Mouse (Mus musculus) kidney, postnatal 25 days (tissue): ENCODE data around the gene Tfip11.
A peak's percentile ranks its signal among the peaks of the same experiment; 100 is the strongest.
"Not testable (repeated sequence)": the region's sequence is repeated elsewhere in the genome, so short reads cannot be mapped to it uniquely, and the experiment has no call there.

Source experiments
- DNase-seq, 2 experiments: peaks; one replicate each; pipeline ENCODE4 v3.0.0; 2021; ENCODE audit warnings: mixed read lengths in 2 of 2

Tfip11 gene

GRCm38 (mm10) chr5:112290536-112290880 lies 35.6 kb upstream of the Tfip11 start:
- no peak for DNase-seq

GRCm38 (mm10) chr5:112291866-112292265 lies 34.3 kb upstream of the Tfip11 start:
- peak in 1 of 2 experiments; percentile 25 for DNase-seq

- no peak for DNase-seq
These were observed 33.7 kb upstream of the Tfip11 start for GRCm38 (mm10) chr5:112292343-112292980.

GRCm38 (mm10) chr5:112293800-112294199 lies 32.4 kb upstream of the Tfip11 start:
- no peak for DNase-seq

- DNase-seq: peak in 1 of 2 experiments; percentile 24
These were observed 31.5 kb upstream of the Tfip11 start for GRCm38 (mm10) chr5:112294696-112295095.

GRCm38 (mm10) chr5:112295162-112295561 lies 31.0 kb upstream of the Tfip11 start:
- DNase-seq: no peak

GRCm38 (mm10) chr5:112295564-112295963 lies 30.6 kb upstream of the Tfip11 start:
- DNase-seq: no peak

GRCm38 (mm10) chr5:112296404-112297181 lies 29.6 kb upstream of the Tfip11 start:
- DNase-seq: peak in 1 of 2 experiments; percentile 37

- no peak for DNase-seq
These were observed 28.9 kb upstream of the Tfip11 start for GRCm38 (mm10) chr5:112297257-112297656.

GRCm38 (mm10) chr5:112298226-112298988 lies 27.8 kb upstream of the Tfip11 start:
- peak; percentile 61 to 88 for DNase-seq

GRCm38 (mm10) chr5:112299399-112299798 lies 26.8 kb upstream of the Tfip11 start:
- no peak for DNase-seq

GRCm38 (mm10) chr5:112300112-112300511 lies 26.0 kb upstream of the Tfip11 start:
- no peak for DNase-seq

GRCm38 (mm10) chr5:112300721-112301308 lies 25.3 kb upstream of the Tfip11 start:
- no peak for DNase-seq

- no peak for DNase-seq
These were observed 24.5 kb upstream of the Tfip11 start for GRCm38 (mm10) chr5:112301694-112302093.

- DNase-seq: no peak
These were observed 23.8 kb upstream of the Tfip11 start for GRCm38 (mm10) chr5:112302310-112302709.

GRCm38 (mm10) chr5:112305842-112306241 lies 20.3 kb upstream of the Tfip11 start:
- no peak for DNase-seq

GRCm38 (mm10) chr5:112313222-112313885 lies 12.8 kb upstream of the Tfip11 start:
- DNase-seq: no peak

GRCm38 (mm10) chr5:112316468-112316867 lies 9.7 kb upstream of the Tfip11 start:
- peak in 1 of 2 experiments; percentile 24 for DNase-seq

- DNase-seq: peak; percentile 59 to 83
These were observed 8.8 kb upstream of the Tfip11 start for GRCm38 (mm10) chr5:112317328-112317727.

GRCm38 (mm10) chr5:112319343-112319742 lies 6.8 kb upstream of the Tfip11 start:
- not testable (repeated sequence) for DNase-seq

- DNase-seq: no peak
These were observed 5.8 kb upstream of the Tfip11 start for GRCm38 (mm10) chr5:112320379-112320778.

GRCm38 (mm10) chr5:112320936-112321335 lies 5.2 kb upstream of the Tfip11 start:
- no peak for DNase-seq

GRCm38 (mm10) chr5:112321376-112321775 lies 4.8 kb upstream of the Tfip11 start:
- no peak for DNase-seq
